11 mouse cellular contexts compared by ENCODE assay signal in genomic region chr4:81899961-81900540, GRCm38 (mm10).
DNase-seq lines count a peak whose midpoint lies in the region; ATAC-seq and TF ChIP-seq lines count a peak whose summit lies in the region.
"Had no signal": no experiment of that assay in that cellular context is flagged by ENCODE, and none has a peak within 500 bp of the region (broad histone marks: within the 10 kb centered on the region; RNA-seq: fewer than 3 reads in every experiment).

No protein-coding gene starts in this region.

- H3K4me1 ChIP-seq in heart, embryonic 15.5 days (replicated peaks) = peaks cover 10% of the 10 kb centered on the region
- H3K4me1 ChIP-seq: neural tube, embryonic 15.5 days had no signal

- peak; percentile 11 for DNase-seq in adrenal gland, adult 2 months
- DNase-seq in adrenal gland, adult 18-20 months (ENCODE audit: low spot score in 2 of 2) = no peak
- peak; percentile 52 to 56 for DNase-seq in heart, adult 18-20 months
- no peak for DNase-seq in heart, postnatal 4 days
- DNase-seq in brain, embryonic 14.5 days (ENCODE audit: low read depth) = peak; percentile 50
- DNase-seq in kidney, postnatal 36 days = no peak
- DNase-seq in thymus, postnatal 36 days = no peak
- DNase-seq: cerebellum, postnatal 10 days; liver had no signal

- no peaks in the 10 kb centered on the region for H3K36me3 ChIP-seq in heart, embryonic 15.5 days
- H3K36me3 ChIP-seq: neural tube, embryonic 15.5 days had no signal

- TF ChIP-seq POLR2A in brain, embryonic 14.5 days (IDR thresholded peaks at IDR 0.05; ENCODE audit: borderline replicate concordance, extremely low read depth, insufficient read depth, insufficient read length, poor library complexity, severe bottlenecking) = no peak

- no peak for ATAC-seq in heart, embryonic 15.5 days (replicated peaks; ENCODE audit: insufficient number of reproducible peaks, insufficient read depth, low FRiP score, low read depth)

- peak overlapping the region; percentile 73 for H3K27ac ChIP-seq in heart, embryonic 15.5 days
- H3K27ac ChIP-seq: neural tube, embryonic 15.5 days had no signal

- H3K9me3 ChIP-seq in heart, embryonic 15.5 days (replicated peaks) = no peaks in the 10 kb centered on the region
- H3K9me3 ChIP-seq: neural tube, embryonic 15.5 days had no signal

- no peak overlapping the region for H3K9ac ChIP-seq in heart, embryonic 15.5 days
- H3K9ac ChIP-seq: neural tube, embryonic 15.5 days had no signal

- H3K4me2 ChIP-seq in heart, embryonic 15.5 days = no peak overlapping the region
- H3K4me2 ChIP-seq: neural tube, embryonic 15.5 days had no signal

- TF ChIP-seq CTCF in brain, embryonic 14.5 days (IDR thresholded peaks at IDR 0.05; ENCODE audit: borderline replicate concordance, extremely low read depth, insufficient read depth, insufficient read length) = no peak

- H3K27me3 ChIP-seq in heart, embryonic 15.5 days = no peaks in the 10 kb centered on the region
- H3K27me3 ChIP-seq: neural tube, embryonic 15.5 days had no signal

- no peak overlapping the region for H3K4me3 ChIP-seq in heart, embryonic 15.5 days
- H3K4me3 ChIP-seq: neural tube, embryonic 15.5 days had no signal

- 26% methylated on average over 5 of the region's 5 CpGs for WGBS in heart, embryonic 15.5 days

Comparison
In these comparisons a context has a peak if more than half of its experiments do, and no peak if none do; other contexts are left out.
1. DNase-seq: peak in adrenal gland, adult 2 months (single experiment), heart, adult 18-20 months (2 of 2) and brain, embryonic 14.5 days (single experiment); none in adrenal gland, adult 18-20 months (0 of 2), heart, postnatal 4 days (single experiment), kidney, postnatal 36 days (0 of 2) and thymus, postnatal 36 days (0 of 2).